38 mouse cellular contexts compared by ENCODE assay signal in the genomic region with DNA sequence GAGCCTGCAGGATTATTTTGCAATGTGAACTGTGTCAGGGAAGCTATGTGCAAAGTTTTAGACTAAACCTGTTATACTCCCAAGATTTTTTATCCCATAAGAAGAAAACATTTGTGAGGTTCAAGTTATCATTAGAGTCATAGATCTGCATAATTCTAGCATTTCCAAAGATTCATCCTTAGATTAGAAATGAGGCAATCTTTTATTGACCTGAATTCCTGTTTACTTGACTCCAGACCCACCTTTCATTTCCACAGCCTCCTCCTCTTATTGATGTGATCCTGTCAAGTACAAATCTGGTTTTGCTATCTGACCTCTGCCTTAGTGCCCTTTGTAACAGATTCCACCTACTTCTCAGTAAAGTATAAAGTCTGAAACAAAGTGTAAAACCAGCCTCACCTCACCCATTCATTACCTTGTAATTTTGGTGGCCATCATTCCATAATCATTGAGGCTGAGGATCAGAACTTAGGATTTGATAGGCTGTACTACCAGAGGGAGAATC. TPM values are rescaled to one million over a fixed set of nuclear protein-coding genes. Genes with fewer than 3 reads are reported as not detected.
A peak's percentile ranks its signal among the peaks of the same experiment; 100 is the strongest.
DNase-seq lines count a peak whose midpoint lies in the region; ATAC-seq and TF ChIP-seq lines count a peak whose summit lies in the region.
"Had no signal": no experiment of that assay in that cellular context is flagged by ENCODE, and none has a peak within 500 bp of the region (broad histone marks: within the 10 kb centered on the region; RNA-seq: fewer than 3 reads in every experiment).

No protein-coding gene starts in this region.

- DNase-seq in heart, postnatal 36 days, result no peak
- DNase-seq in liver, adult 2 months (ENCODE audit: extremely low read depth, low read depth, low spot score), result peak; percentile 99
- no peak for DNase-seq in thymus, adult 2 months
- DNase-seq: adrenal gland, adult 2 months; adrenal gland, postnatal 36 days; cerebellum, adult 2 months; cerebellum, postnatal 14 days; gastrocnemius, postnatal 25 days; heart, postnatal 14 days; kidney, adult 11 months; kidney, postnatal 36 days; layer of hippocampus, postnatal 36 days; lung, postnatal 36 days; right cerebral cortex, postnatal 25 days; thymus, adult 18-20 months; thymus, postnatal 36 days had no signal

- H3K36me3 ChIP-seq in heart, embryonic 13.5 days, result no peaks in the 10 kb centered on the region
- H3K36me3 ChIP-seq in liver, adult 2 months (ENCODE audit: control insufficient read depth, insufficient read depth, low read length), result no peaks in the 10 kb centered on the region
- no peaks in the 10 kb centered on the region for H3K36me3 ChIP-seq in liver, embryonic 15.5 days (replicated peaks)
- no peaks in the 10 kb centered on the region for H3K36me3 ChIP-seq in thymus, adult 2 months (ENCODE audit: control insufficient read depth, insufficient read depth, low read length)
- H3K36me3 ChIP-seq in hindbrain, embryonic 12.5 days, result no peaks in the 10 kb centered on the region
- H3K36me3 ChIP-seq: hindbrain, embryonic 13.5 days; limb, embryonic 10.5 days; limb, embryonic 15.5 days; midbrain, embryonic 13.5 days; neural tube, embryonic 15.5 days had no signal

- no peaks in the 10 kb centered on the region for H3K27me3 ChIP-seq in heart, embryonic 13.5 days (replicated peaks)
- no peaks in the 10 kb centered on the region for H3K27me3 ChIP-seq in liver, adult 2 months (ENCODE audit: control insufficient read depth, insufficient read depth, low read length)
- H3K27me3 ChIP-seq in liver, embryonic 15.5 days, result no peaks in the 10 kb centered on the region
- peaks cover 2% of the 10 kb centered on the region; the same call in 1 of the 2 replicates for H3K27me3 ChIP-seq in thymus, adult 2 months (ENCODE audit: control insufficient read depth, insufficient read depth, low read length)
- H3K27me3 ChIP-seq in hindbrain, embryonic 12.5 days, result no peaks in the 10 kb centered on the region
- H3K27me3 ChIP-seq: hindbrain, embryonic 13.5 days; limb, embryonic 15.5 days; midbrain, embryonic 13.5 days; neural tube, embryonic 15.5 days had no signal

- no peaks in the 10 kb centered on the region for H3K9me3 ChIP-seq in heart, embryonic 13.5 days
- no peaks in the 10 kb centered on the region for H3K9me3 ChIP-seq in liver, embryonic 15.5 days (replicated peaks)
- H3K9me3 ChIP-seq in hindbrain, embryonic 12.5 days (replicated peaks), result no peaks in the 10 kb centered on the region
- H3K9me3 ChIP-seq: hindbrain, embryonic 13.5 days; limb, embryonic 10.5 days; limb, embryonic 15.5 days; midbrain, embryonic 13.5 days; neural tube, embryonic 15.5 days had no signal

- intact Hi-C loops in heart, postnatal 36 days (cut with DNase I), result loop anchor here (5.0 to 10.0 kb wide), 2 partner anchors 35 to 1028 kb away; no protein-coding TSS in a partner anchor

- no peaks in the 10 kb centered on the region for H3K79me2 ChIP-seq in liver, adult 2 months (ENCODE audit: control insufficient read depth, insufficient read depth, low read length)

- TF ChIP-seq POLR2A in bone marrow, adult 2 months (IDR thresholded peaks at IDR 0.05; ENCODE audit: borderline replicate concordance, control insufficient read depth, low read depth, low read length), result no peak
- no peak for TF ChIP-seq POLR2A in liver, adult 2 months (IDR thresholded peaks at IDR 0.05; ENCODE audit: extremely low read depth, insufficient read depth, low read length)
- no peak for TF ChIP-seq POLR2A in thymus, adult 2 months (IDR thresholded peaks at IDR 0.05; ENCODE audit: control insufficient read depth, extremely low read depth, insufficient read depth, low read length, poor library complexity)

- H3K4me1 ChIP-seq in heart, embryonic 13.5 days, result no peaks in the 10 kb centered on the region
- no peaks in the 10 kb centered on the region; the same call in 1 of the 2 replicates for H3K4me1 ChIP-seq in bone marrow, adult 2 months (ENCODE audit: control insufficient read depth, insufficient read depth, low read length)
- H3K4me1 ChIP-seq in liver, adult 2 months (ENCODE audit: control insufficient read depth, insufficient read depth, low read length), result peaks cover 12% of the 10 kb centered on the region
- H3K4me1 ChIP-seq in liver, embryonic 15.5 days (replicated peaks), result peaks cover 94% of the 10 kb centered on the region
- H3K4me1 ChIP-seq in thymus, adult 2 months (replicated peaks; ENCODE audit: control insufficient read depth, insufficient read depth, low read length), result no peaks in the 10 kb centered on the region
- no peaks in the 10 kb centered on the region for H3K4me1 ChIP-seq in hindbrain, embryonic 12.5 days
- H3K4me1 ChIP-seq: hindbrain, embryonic 13.5 days; limb, embryonic 10.5 days; limb, embryonic 15.5 days; midbrain, embryonic 13.5 days; neural tube, embryonic 15.5 days had no signal

- H3K27ac ChIP-seq in heart, embryonic 13.5 days (replicated peaks), result no peak overlapping the region
- H3K27ac ChIP-seq in bone marrow, adult 2 months (ENCODE audit: control insufficient read depth, insufficient read depth, low read depth, low read length, poor library complexity), result peak overlapping the region; percentile 64; the same call in 1 of the 2 replicates
- H3K27ac ChIP-seq in liver, adult 2 months (replicated peaks; ENCODE audit: insufficient read depth, low read depth, low read length), result peak overlapping the region; percentile 59; the same call in 1 of the 2 replicates
- peak overlapping the region; percentile 97 for H3K27ac ChIP-seq in liver, embryonic 15.5 days (replicated peaks)
- H3K27ac ChIP-seq in thymus, adult 2 months (ENCODE audit: control insufficient read depth, insufficient read depth, low read length), result no peak overlapping the region
- no peak overlapping the region for H3K27ac ChIP-seq in hindbrain, embryonic 12.5 days
- H3K27ac ChIP-seq: hindbrain, embryonic 13.5 days; layer of hippocampus, adult 2 months; limb, embryonic 10.5 days; limb, embryonic 15.5 days; midbrain, embryonic 13.5 days; neural tube, embryonic 15.5 days; stomach, postnatal 0 days had no signal

- ATAC-seq in heart, embryonic 13.5 days (ENCODE audit: extremely low read depth, insufficient number of reproducible peaks, low FRiP score, low TSS enrichment), result no peak
- ATAC-seq in liver, embryonic 15.5 days (ENCODE audit: insufficient read depth), result no peak
- ATAC-seq in hindbrain, embryonic 12.5 days (ENCODE audit: low FRiP score), result no peak

- H3K4me2 ChIP-seq in heart, embryonic 13.5 days, result peak overlapping the region; percentile 20
- peak overlapping the region; percentile 64 for H3K4me2 ChIP-seq in liver, embryonic 15.5 days
- H3K4me2 ChIP-seq in hindbrain, embryonic 12.5 days (replicated peaks), result no peak overlapping the region
- H3K4me2 ChIP-seq: hindbrain, embryonic 13.5 days; limb, embryonic 15.5 days; midbrain, embryonic 13.5 days; neural tube, embryonic 15.5 days had no signal

- no peak overlapping the region for H3K4me3 ChIP-seq in heart, embryonic 13.5 days
- no peak overlapping the region for H3K4me3 ChIP-seq in bone marrow, adult 2 months (replicated peaks; ENCODE audit: control insufficient read depth, low read depth, low read length)
- no peak overlapping the region for H3K4me3 ChIP-seq in liver, adult 2 months (ENCODE audit: insufficient read depth, low read depth, low read length)
- peak overlapping the region; percentile 35 for H3K4me3 ChIP-seq in liver, embryonic 15.5 days (replicated peaks)
- no peak overlapping the region for H3K4me3 ChIP-seq in thymus, adult 2 months (ENCODE audit: control insufficient read depth, insufficient read depth, low read length)
- no peak overlapping the region for H3K4me3 ChIP-seq in hindbrain, embryonic 12.5 days
- H3K4me3 ChIP-seq: hindbrain, embryonic 13.5 days; layer of hippocampus, adult 2 months; limb, embryonic 10.5 days; limb, embryonic 15.5 days; midbrain, embryonic 13.5 days; neural tube, embryonic 15.5 days had no signal

- no peak overlapping the region for H3K9ac ChIP-seq in heart, embryonic 13.5 days
- H3K9ac ChIP-seq in liver, adult 2 months (ENCODE audit: low read depth, low read length), result 0 out of 2 replicates have a peak overlapping the region, but pooled peaks have one; percentile 12
- H3K9ac ChIP-seq in liver, embryonic 15.5 days, result peak overlapping the region; percentile 44
- no peak overlapping the region for H3K9ac ChIP-seq in hindbrain, embryonic 12.5 days
- H3K9ac ChIP-seq: hindbrain, embryonic 13.5 days; limb, embryonic 15.5 days; midbrain, embryonic 13.5 days; neural tube, embryonic 15.5 days had no signal

- no peak for TF ChIP-seq CTCF in bone marrow, adult 2 months (IDR thresholded peaks at IDR 0.05; ENCODE audit: control insufficient read depth, insufficient read depth, low read length)
- TF ChIP-seq CTCF in liver, adult 2 months (IDR thresholded peaks at IDR 0.05; ENCODE audit: low read depth, low read length), result no peak
- no peak for TF ChIP-seq CTCF in thymus, adult 2 months (IDR thresholded peaks at IDR 0.05; ENCODE audit: borderline replicate concordance, control insufficient read depth, extremely low read depth, insufficient read depth, low read length, poor library complexity)

RNA-seq across cellular contexts. Expression of gene Cpox, which starts 7.8 kb away (rescaled TPM):
- 26.9 and 37.8 TPM in 2 replicates for polyA plus RNA-seq in heart, embryonic 13.5 days (2015; fragmentation: Nextera tagmentation; extraction: Ambion mirVana)
- 10 to 100 TPM; 39.8 to 40.0 TPM for total RNA-seq in heart, postnatal 36 days (2021)
- polyA plus RNA-seq in bone marrow, adult 2 months (2011; ENCODE audit: insufficient read depth, insufficient read length, low replicate concordance, missing spikeins), result 68.6 and 121 TPM in 2 replicates
- 59.9 and 68.1 TPM in 2 replicates for total RNA-seq in liver, adult 2 months (2014; rRNA removed)
- 65.0 and 75.2 TPM in 2 replicates for polyA plus RNA-seq in liver, adult 2 months (2012; rRNA removed)
- polyA plus RNA-seq in liver, embryonic 15.5 days (2015; fragmentation: Nextera tagmentation; extraction: Ambion mirVana), result 496 and 576 TPM in 2 replicates
- 14.1 and 16.9 TPM in 2 replicates for polyA plus RNA-seq in thymus, adult 2 months (2012; rRNA removed)
- 18.4 and 22.5 TPM in 2 replicates for polyA plus RNA-seq in hindbrain, embryonic 12.5 days (2016; fragmentation: Nextera tagmentation; extraction: Ambion mirVana)

RNA-seq across cellular contexts. Expression of gene E330017A01Rik, which starts 23.8 kb away (rescaled TPM):
- polyA plus RNA-seq in heart, embryonic 13.5 days (2015; fragmentation: Nextera tagmentation; extraction: Ambion mirVana), result not detected in 2 replicates
- total RNA-seq in heart, postnatal 36 days (2021), result not detected
- polyA plus RNA-seq in bone marrow, adult 2 months (2011; ENCODE audit: insufficient read depth, insufficient read length, low replicate concordance, missing spikeins), result not detected in 2 replicates
- total RNA-seq in liver, adult 2 months (2014; rRNA removed), result not detected in 2 replicates
- polyA plus RNA-seq in liver, adult 2 months (2012; rRNA removed), result not detected in 2 replicates
- polyA plus RNA-seq in liver, embryonic 15.5 days (2015; fragmentation: Nextera tagmentation; extraction: Ambion mirVana), result not detected in 2 replicates
- not detected in 2 replicates for polyA plus RNA-seq in thymus, adult 2 months (2012; rRNA removed)
- not detected in 2 replicates for polyA plus RNA-seq in hindbrain, embryonic 12.5 days (2016; fragmentation: Nextera tagmentation; extraction: Ambion mirVana)
- total RNA-seq: adrenal gland, adult 2 months; adrenal gland, postnatal 36 days; gastrocnemius, postnatal 25 days; heart, postnatal 14 days; layer of hippocampus, adult 2 months; layer of hippocampus, postnatal 36 days; left cerebral cortex, postnatal 10 days; megakaryocyte-erythroid progenitor cell, adult 5-6 weeks; monocyte, adult 5-6 weeks had no signal
- polyA plus RNA-seq: activated CD4-positive, CD25-positive, alpha-beta regulatory T cell, adult 4 months; adrenal gland, adult 2 months; cerebellum, adult 2 months; cortical plate, adult 2 months; embryonic facial prominence, embryonic 14.5 days; forebrain, embryonic 14.5 days; heart, embryonic 14.5 days; hindbrain, embryonic 13.5 days; kidney, embryonic 16.5 days; limb, embryonic 10.5 days; limb, embryonic 15.5 days; lung, embryonic 16.5 days; midbrain, embryonic 13.5 days; neural tube, embryonic 15.5 days; spleen, adult 2 months; stomach, postnatal 0 days had no signal

RNA-seq across cellular contexts. Expression of gene Gm813, which starts 45.6 kb away (rescaled TPM):
- polyA plus RNA-seq in heart, embryonic 13.5 days (2015; fragmentation: Nextera tagmentation; extraction: Ambion mirVana), result not detected in 2 replicates
- total RNA-seq in heart, postnatal 36 days (2021), result not detected
- polyA plus RNA-seq in bone marrow, adult 2 months (2011; ENCODE audit: insufficient read depth, insufficient read length, low replicate concordance, missing spikeins), result not detected in 2 replicates
- total RNA-seq in liver, adult 2 months (2014; rRNA removed), result not detected in 2 replicates
- polyA plus RNA-seq in liver, adult 2 months (2012; rRNA removed), result not detected in 2 replicates
- polyA plus RNA-seq in liver, embryonic 15.5 days (2015; fragmentation: Nextera tagmentation; extraction: Ambion mirVana), result not detected in 2 replicates
- polyA plus RNA-seq in thymus, adult 2 months (2012; rRNA removed), result not detected in 2 replicates
- polyA plus RNA-seq in hindbrain, embryonic 12.5 days (2016; fragmentation: Nextera tagmentation; extraction: Ambion mirVana), result not detected in 2 replicates
- total RNA-seq: adrenal gland, adult 2 months; adrenal gland, postnatal 36 days; gastrocnemius, postnatal 25 days; heart, postnatal 14 days; layer of hippocampus, adult 2 months; layer of hippocampus, postnatal 36 days; left cerebral cortex, postnatal 10 days; megakaryocyte-erythroid progenitor cell, adult 5-6 weeks; monocyte, adult 5-6 weeks had no signal
- polyA plus RNA-seq: activated CD4-positive, CD25-positive, alpha-beta regulatory T cell, adult 4 months; adrenal gland, adult 2 months; cerebellum, adult 2 months; embryonic facial prominence, embryonic 14.5 days; forebrain, embryonic 14.5 days; heart, embryonic 14.5 days; hindbrain, embryonic 13.5 days; kidney, embryonic 16.5 days; limb, embryonic 10.5 days; limb, embryonic 15.5 days; lung, embryonic 16.5 days; midbrain, embryonic 13.5 days; neural tube, embryonic 15.5 days; spleen, adult 2 months; stomach, postnatal 0 days had no signal

RNA-seq across cellular contexts. Expression of gene Gpr15, which starts 56.5 kb away (rescaled TPM):
- polyA plus RNA-seq in heart, embryonic 13.5 days (2015; fragmentation: Nextera tagmentation; extraction: Ambion mirVana), result not detected in 2 replicates
- not detected for total RNA-seq in heart, postnatal 36 days (2021)
- polyA plus RNA-seq in bone marrow, adult 2 months (2011; ENCODE audit: insufficient read depth, insufficient read length, low replicate concordance, missing spikeins), result 0.79 TPM in 1 of 2 replicates, not detected in the other
- total RNA-seq in liver, adult 2 months (2014; rRNA removed), result not detected in 2 replicates
- polyA plus RNA-seq in liver, adult 2 months (2012; rRNA removed), result 0.10 TPM in 1 of 2 replicates, not detected in the other
- 0.05 and 0.12 TPM in 2 replicates for polyA plus RNA-seq in liver, embryonic 15.5 days (2015; fragmentation: Nextera tagmentation; extraction: Ambion mirVana)
- 0.17 and 0.24 TPM in 2 replicates for polyA plus RNA-seq in thymus, adult 2 months (2012; rRNA removed)
- polyA plus RNA-seq in hindbrain, embryonic 12.5 days (2016; fragmentation: Nextera tagmentation; extraction: Ambion mirVana), result not detected in 2 replicates
- total RNA-seq: adrenal gland, adult 2 months; adrenal gland, postnatal 36 days; gastrocnemius, postnatal 25 days; heart, postnatal 14 days; layer of hippocampus, adult 2 months; layer of hippocampus, postnatal 36 days; left cerebral cortex, postnatal 10 days; megakaryocyte-erythroid progenitor cell, adult 5-6 weeks; monocyte, adult 5-6 weeks had no signal
- polyA plus RNA-seq: adrenal gland, adult 2 months; cerebellum, adult 2 months; cortical plate, adult 2 months; embryonic facial prominence, embryonic 14.5 days; forebrain, embryonic 14.5 days; heart, embryonic 14.5 days; hindbrain, embryonic 13.5 days; kidney, embryonic 16.5 days; limb, embryonic 10.5 days; limb, embryonic 15.5 days; midbrain, embryonic 13.5 days; neural tube, embryonic 15.5 days; stomach, postnatal 0 days had no signal

Comparison
In these comparisons a context has a peak if more than half of its experiments do, and no peak if none do; other contexts are left out.
1. H3K27ac ChIP-seq: peak in bone marrow, adult 2 months (single experiment), liver, adult 2 months (single experiment) and liver, embryonic 15.5 days (single experiment); none in heart, embryonic 13.5 days (single experiment), thymus, adult 2 months (single experiment) and hindbrain, embryonic 12.5 days (single experiment).
2. H3K9ac ChIP-seq: peak in liver, adult 2 months (single experiment) and liver, embryonic 15.5 days (single experiment); none in heart, embryonic 13.5 days (single experiment) and hindbrain, embryonic 12.5 days (single experiment).